Mouse (Mus musculus) bone marrow, adult 2 months (tissue): ENCODE data around the gene Aasdh.

ENCODE experiments used
- CTCF ChIP-seq: fragments of 200-500 bp; IDR thresholded peaks from 2 replicates; pipeline ENCODE4 v1.5.1; 2011; ENCODE audit warnings: low read length, control low read depth; ENCODE audit not compliant: control insufficient read depth, insufficient read depth
- POLR2A ChIP-seq: fragments of 200-500 bp; IDR thresholded peaks from 2 replicates; pipeline ENCODE4 v1.6.1; 2011; ENCODE audit warnings: low read depth, mild to moderate bottlenecking, control low read depth, low read length, borderline replicate concordance; ENCODE audit not compliant: control insufficient read depth

- TF ChIP-seq CTCF (no peak), POLR2A (no peak)
Observed at GRCm38 (mm10) chr5:76868693-76869286, 36.5 kb downstream of the Aasdh start.
